Mouse (Mus musculus) lung, adult 2 months (tissue): ENCODE results near the gene Rai1.

Experiments used
- CTCF ChIP-seq: fragments of 200-500 bp; IDR thresholded peaks from 2 replicates; pipeline ENCODE4 v1.5.1; 2011; ENCODE audit warnings: mild to moderate bottlenecking, low read length, control low read depth; ENCODE audit not compliant: insufficient read depth
- POLR2A ChIP-seq: fragments of 200-500 bp; IDR thresholded peaks from 2 replicates; pipeline ENCODE4 v1.6.1; 2011; ENCODE audit warnings: low read depth, mild to moderate bottlenecking, control low read depth, low read length, borderline replicate concordance; ENCODE audit errors: extremely low read depth

GRCm38 (mm10) chr11:60175371-60176181 is 70.8 kb downstream of the Rai1 start:
- no peak for TF ChIP-seq CTCF
- TF ChIP-seq POLR2A: no peak
